Mouse (Mus musculus): ENCODE results near the gene Lrpap1. TPM values are rescaled to one million over a fixed set of nuclear protein-coding genes. Genes with fewer than 3 reads are reported as not detected.

Gene Lrpap1
- polyA plus RNA-seq, 1 experiment from 2014 or later = 168 TPM

GRCm38 (mm10) chr5:35138183-35138611 is 32.6 kb upstream of the Lrpap1 start:
- Histone ChIP-seq H3K4me3 (replicated peaks) (no peak overlapping the region), H3K4me2 (no peak overlapping the region), H3K36me3 (no peaks in the 10 kb centered on the region), H3K9me3 (no peaks in the 10 kb centered on the region), H3K4me1 (no peaks in the 10 kb centered on the region), H3K27ac (no peak overlapping the region), H3K27me3 (replicated peaks) (no peaks in the 10 kb centered on the region), H3K9ac (no peak overlapping the region)
- 74% methylated on average over 11 of the region's 11 CpGs for WGBS
- peak; percentile 61; the same call in 1 of the 2 replicates for ATAC-seq (ENCODE audit: insufficient read depth, low FRiP score, low read depth)

- Histone ChIP-seq H3K9me3 (no peaks in the 10 kb centered on the region), H3K4me3 (replicated peaks) (no peak overlapping the region), H3K36me3 (no peaks in the 10 kb centered on the region), H3K4me1 (no peaks in the 10 kb centered on the region), H3K27me3 (replicated peaks) (no peaks in the 10 kb centered on the region), H3K9ac (no peak overlapping the region), H3K27ac (no peak overlapping the region), H3K4me2 (no peak overlapping the region)
- no peak for ATAC-seq (ENCODE audit: insufficient read depth, low FRiP score, low read depth)
- 68% methylated on average over 13 of the region's 13 CpGs for WGBS
Observed at GRCm38 (mm10) chr5:35137510-35138182, 32.1 kb upstream of the Lrpap1 start.

- 54% methylated on average over 5 of the region's 5 CpGs for WGBS
Observed at GRCm38 (mm10) chr5:35135903-35136302, 30.3 kb upstream of the Lrpap1 start.

GRCm38 (mm10) chr5:35134286-35134685 is 28.7 kb upstream of the Lrpap1 start:
- WGBS = 69% methylated on average over 3 of the region's 3 CpGs
- H3K4me3 ChIP-seq (replicated peaks) = no peak overlapping the region
- H3K9ac ChIP-seq = no peak overlapping the region
- peaks cover 3% of the 10 kb centered on the region; the same call in 1 of the 2 replicates for H3K4me1 ChIP-seq
- H3K36me3 ChIP-seq = no peaks in the 10 kb centered on the region
- no peak overlapping the region for H3K4me2 ChIP-seq
- ATAC-seq (ENCODE audit: insufficient read depth, low FRiP score, low read depth) = no peak
- no peaks in the 10 kb centered on the region for H3K27me3 ChIP-seq (replicated peaks)
- no peaks in the 10 kb centered on the region for H3K9me3 ChIP-seq
- H3K27ac ChIP-seq = no peak overlapping the region

More at GRCm38 (mm10) chr5:35135903-35136302, 30.3 kb upstream of the Lrpap1 start:
- ATAC-seq (ENCODE audit: insufficient read depth, low FRiP score, low read depth) = no peak
- no peaks in the 10 kb centered on the region for H3K9me3 ChIP-seq
- H3K4me2 ChIP-seq = no peak overlapping the region
- no peak overlapping the region for H3K27ac ChIP-seq
- H3K4me3 ChIP-seq (replicated peaks) = no peak overlapping the region
- H3K36me3 ChIP-seq = no peaks in the 10 kb centered on the region
- peaks cover 3% of the 10 kb centered on the region; the same call in 1 of the 2 replicates for H3K4me1 ChIP-seq
- H3K9ac ChIP-seq = no peak overlapping the region
- no peaks in the 10 kb centered on the region for H3K27me3 ChIP-seq (replicated peaks)

GRCm38 (mm10) chr5:35133468-35133867 is 27.9 kb upstream of the Lrpap1 start:
- no peak overlapping the region for H3K27ac ChIP-seq
- H3K36me3 ChIP-seq = no peaks in the 10 kb centered on the region
- ATAC-seq (ENCODE audit: insufficient read depth, low FRiP score, low read depth) = no peak
- no peak overlapping the region for H3K9ac ChIP-seq
- WGBS = 81% methylated on average over 4 of the region's 4 CpGs
- no peak overlapping the region for H3K4me3 ChIP-seq (replicated peaks)
- H3K4me2 ChIP-seq = no peak overlapping the region
- H3K27me3 ChIP-seq (replicated peaks) = no peaks in the 10 kb centered on the region
- peaks cover 3% of the 10 kb centered on the region; the same call in 1 of the 2 replicates for H3K4me1 ChIP-seq
- no peaks in the 10 kb centered on the region for H3K9me3 ChIP-seq

- Histone ChIP-seq H3K4me3 (replicated peaks) (no peak overlapping the region), H3K27ac (no peak overlapping the region), H3K4me1 (peaks cover 3% of the 10 kb centered on the region; the same call in 1 of the 2 replicates), H3K9ac (no peak overlapping the region), H3K4me2 (no peak overlapping the region), H3K9me3 (no peaks in the 10 kb centered on the region), H3K27me3 (replicated peaks) (no peaks in the 10 kb centered on the region), H3K36me3 (no peaks in the 10 kb centered on the region)
- WGBS = 89% methylated on average over 9 of the region's 9 CpGs
- no peak for ATAC-seq (ENCODE audit: insufficient read depth, low FRiP score, low read depth)
Observed at GRCm38 (mm10) chr5:35132278-35132980, 26.9 kb upstream of the Lrpap1 start.

GRCm38 (mm10) chr5:35131773-35132172 is 26.2 kb upstream of the Lrpap1 start:
- 9% methylated on average over 7 of the region's 7 CpGs for WGBS
- peaks cover 3% of the 10 kb centered on the region; the same call in 1 of the 2 replicates for H3K4me1 ChIP-seq
- peak; percentile 25; the same call in 1 of the 2 replicates for ATAC-seq (ENCODE audit: insufficient read depth, low FRiP score, low read depth)

GRCm38 (mm10) chr5:35131237-35131636 is 25.7 kb upstream of the Lrpap1 start:
- Histone ChIP-seq H3K27ac (no peak overlapping the region), H3K4me1 (peaks cover 3% of the 10 kb centered on the region; the same call in 1 of the 2 replicates), H3K36me3 (no peaks in the 10 kb centered on the region), H3K27me3 (replicated peaks) (no peaks in the 10 kb centered on the region), H3K4me2 (no peak overlapping the region), H3K4me3 (replicated peaks) (no peak overlapping the region), H3K9me3 (no peaks in the 10 kb centered on the region), H3K9ac (no peak overlapping the region)
- ATAC-seq (ENCODE audit: insufficient read depth, low FRiP score, low read depth) = 0 out of 2 replicates have a peak, but pooled peaks have one; percentile 15
- WGBS = 17% methylated on average over 1 of the region's 1 CpGs

More at GRCm38 (mm10) chr5:35131773-35132172, 26.2 kb upstream of the Lrpap1 start:
- no peak overlapping the region for H3K9ac ChIP-seq
- no peaks in the 10 kb centered on the region for H3K27me3 ChIP-seq (replicated peaks)
- no peaks in the 10 kb centered on the region for H3K36me3 ChIP-seq
- no peak overlapping the region for H3K4me2 ChIP-seq
- H3K4me3 ChIP-seq (replicated peaks) = no peak overlapping the region
- H3K27ac ChIP-seq = no peak overlapping the region
- H3K9me3 ChIP-seq = no peaks in the 10 kb centered on the region

- Histone ChIP-seq H3K4me1 (peaks cover 3% of the 10 kb centered on the region; the same call in 1 of the 2 replicates), H3K4me2 (no peak overlapping the region), H3K9me3 (no peaks in the 10 kb centered on the region), H3K27me3 (replicated peaks) (no peaks in the 10 kb centered on the region), H3K36me3 (no peaks in the 10 kb centered on the region), H3K27ac (no peak overlapping the region), H3K4me3 (replicated peaks) (no peak overlapping the region), H3K9ac (no peak overlapping the region)
- no peak for ATAC-seq (ENCODE audit: insufficient read depth, low FRiP score, low read depth)
- WGBS = 91% methylated on average over 7 of the region's 7 CpGs
Observed at GRCm38 (mm10) chr5:35129767-35130191, 24.2 kb upstream of the Lrpap1 start.

GRCm38 (mm10) chr5:35129208-35129607 is 23.6 kb upstream of the Lrpap1 start:
- H3K36me3 ChIP-seq = no peaks in the 10 kb centered on the region
- H3K27me3 ChIP-seq (replicated peaks) = no peaks in the 10 kb centered on the region
- no peak overlapping the region for H3K9ac ChIP-seq
- H3K9me3 ChIP-seq = no peaks in the 10 kb centered on the region
- no peak overlapping the region for H3K4me2 ChIP-seq
- WGBS = 77% methylated on average over 16 of the region's 16 CpGs
- no peak overlapping the region for H3K27ac ChIP-seq
- no peak for ATAC-seq (ENCODE audit: insufficient read depth, low FRiP score, low read depth)
- peaks cover 3% of the 10 kb centered on the region; the same call in 1 of the 2 replicates for H3K4me1 ChIP-seq
- H3K4me3 ChIP-seq (replicated peaks) = no peak overlapping the region

GRCm38 (mm10) chr5:35120024-35120423 is 14.5 kb upstream of the Lrpap1 start:
- no peak for ATAC-seq (ENCODE audit: insufficient read depth, low FRiP score, low read depth)
- Histone ChIP-seq H3K4me2 (no peak overlapping the region), H3K27ac (no peak overlapping the region), H3K27me3 (replicated peaks) (no peaks in the 10 kb centered on the region), H3K4me1 (no peaks in the 10 kb centered on the region), H3K4me3 (replicated peaks) (no peak overlapping the region), H3K9me3 (no peaks in the 10 kb centered on the region), H3K36me3 (no peaks in the 10 kb centered on the region), H3K9ac (no peak overlapping the region)
- 76% methylated on average over 8 of the region's 8 CpGs for WGBS

GRCm38 (mm10) chr5:35118418-35118817 is 12.9 kb upstream of the Lrpap1 start:
- no peak overlapping the region for H3K4me2 ChIP-seq
- no peaks in the 10 kb centered on the region for H3K27me3 ChIP-seq (replicated peaks)
- no peak overlapping the region for H3K4me3 ChIP-seq (replicated peaks)
- H3K4me1 ChIP-seq = no peaks in the 10 kb centered on the region
- no peak for ATAC-seq (ENCODE audit: insufficient read depth, low FRiP score, low read depth)
- H3K27ac ChIP-seq = no peak overlapping the region
- no peaks in the 10 kb centered on the region for H3K36me3 ChIP-seq
- WGBS = 89% methylated on average over 2 of the region's 2 CpGs
- no peaks in the 10 kb centered on the region for H3K9me3 ChIP-seq
- H3K9ac ChIP-seq = no peak overlapping the region
